Comparison of ENCODE assay signal across 22 mouse cellular contexts in genomic region chr17:6758845-6759244, GRCm38 (mm10). TPM values are rescaled to one million over a fixed set of nuclear protein-coding genes. Genes with fewer than 3 reads are reported as not detected.
DNase-seq lines count a peak whose midpoint lies in the region; ATAC-seq lines count a peak whose summit lies in the region.
"Had no signal": no experiment of that assay in that cellular context is flagged by ENCODE, and none has a peak within 500 bp of the region (broad histone marks: within the 10 kb centered on the region; RNA-seq: fewer than 3 reads in every experiment).

No protein-coding gene starts in this region.

- H3K4me1 ChIP-seq in heart, embryonic 15.5 days (replicated peaks): peaks cover 35% of the 10 kb centered on the region
- H3K4me1 ChIP-seq in midbrain, embryonic 11.5 days (ENCODE audit: control insufficient read depth, insufficient read depth, low read length): peaks cover 18% of the 10 kb centered on the region
- peaks cover 34% of the 10 kb centered on the region for H3K4me1 ChIP-seq in midbrain, embryonic 10.5 days
- H3K4me1 ChIP-seq: embryonic facial prominence, embryonic 15.5 days had no signal

- H3K27ac ChIP-seq in heart, embryonic 15.5 days: 0 out of 2 replicates have a peak overlapping the region, but pooled peaks have one; percentile 60
- H3K27ac ChIP-seq in midbrain, embryonic 11.5 days (ENCODE audit: low read depth, low read length): no peak overlapping the region
- H3K27ac ChIP-seq in midbrain, embryonic 10.5 days (replicated peaks): no peak overlapping the region; the same call in 1 of the 2 replicates
- H3K27ac ChIP-seq: embryonic facial prominence, embryonic 15.5 days; hindbrain, embryonic 12.5 days had no signal

- intact Hi-C loops in heart, postnatal 36 days (cut with DNase I): no loop called here

- H3K4me3 ChIP-seq in heart, embryonic 15.5 days: no peak overlapping the region
- no peak overlapping the region for H3K4me3 ChIP-seq in midbrain, embryonic 11.5 days (ENCODE audit: low read depth, low read length)
- H3K4me3 ChIP-seq in midbrain, embryonic 10.5 days: no peak overlapping the region
- H3K4me3 ChIP-seq: embryonic facial prominence, embryonic 15.5 days; erythroblast, embryonic 14.5 days; heart, embryonic 12.5 days; hindbrain, embryonic 12.5 days had no signal

- no peaks in the 10 kb centered on the region for H3K9me3 ChIP-seq in heart, embryonic 15.5 days (replicated peaks)
- no peaks in the 10 kb centered on the region for H3K9me3 ChIP-seq in midbrain, embryonic 11.5 days (ENCODE audit: control insufficient read depth, low read length)
- no peaks in the 10 kb centered on the region for H3K9me3 ChIP-seq in midbrain, embryonic 10.5 days (replicated peaks)
- H3K9me3 ChIP-seq: embryonic facial prominence, embryonic 15.5 days; heart, embryonic 12.5 days; hindbrain, embryonic 12.5 days had no signal

- ATAC-seq in heart, embryonic 15.5 days (replicated peaks; ENCODE audit: insufficient number of reproducible peaks, insufficient read depth, low FRiP score, low read depth): no peak
- no peak for ATAC-seq in midbrain, embryonic 11.5 days (ENCODE audit: low FRiP score)
- ATAC-seq in inflammation-experienced regulatory T-cells, adult 6 months: peak; percentile 75
- no peak for ATAC-seq in granulocyte monocyte progenitor cell, adult 5-6 weeks (replicated peaks; ENCODE audit: poor library complexity, severe bottlenecking)
- ATAC-seq: forebrain, embryonic 16.5 days; hindbrain, embryonic 16.5 days had no signal

- no peak overlapping the region for H3K9ac ChIP-seq in heart, embryonic 15.5 days
- H3K9ac ChIP-seq in midbrain, embryonic 11.5 days (ENCODE audit: low read length): no peak overlapping the region
- H3K9ac ChIP-seq: embryonic facial prominence, embryonic 15.5 days; heart, embryonic 12.5 days; hindbrain, embryonic 12.5 days had no signal

- DNase-seq in heart, postnatal 36 days: no peak
- DNase-seq in midbrain, embryonic 11.5 days (ENCODE audit: low spot score, missing footprints): peak; percentile 83
- no peak for DNase-seq in midbrain, embryonic 10.5 days (ENCODE audit: low spot score)
- DNase-seq in gastrocnemius, postnatal 10 days: no peak
- DNase-seq in layer of hippocampus, postnatal 36 days: no peak
- DNase-seq: adrenal gland, postnatal 10 days; cerebellum, adult 11 months; cerebellum, adult 8-10 months; cerebellum, postnatal 14 days; embryo, embryonic 11 days; gastrocnemius, postnatal 14 days; heart, postnatal 10 days; kidney, adult 11 months had no signal

- WGBS in heart, embryonic 15.5 days: 82% methylated on average over 8 of the region's 8 CpGs
- 57% methylated on average over 8 of the region's 8 CpGs for WGBS in midbrain, embryonic 11.5 days
- WGBS in midbrain, embryonic 10.5 days: 82% methylated on average over 8 of the region's 8 CpGs

- H3K36me3 ChIP-seq in heart, embryonic 15.5 days: peaks cover 25% of the 10 kb centered on the region; the same call in 1 of the 2 replicates
- H3K36me3 ChIP-seq in midbrain, embryonic 11.5 days (ENCODE audit: control insufficient read depth, insufficient read depth, low read length): no peaks in the 10 kb centered on the region
- peaks cover 17% of the 10 kb centered on the region for H3K36me3 ChIP-seq in midbrain, embryonic 10.5 days
- H3K36me3 ChIP-seq: embryonic facial prominence, embryonic 15.5 days; hindbrain, embryonic 12.5 days had no signal

- no peak overlapping the region for H3K4me2 ChIP-seq in heart, embryonic 15.5 days
- no peak overlapping the region for H3K4me2 ChIP-seq in midbrain, embryonic 11.5 days
- H3K4me2 ChIP-seq: embryonic facial prominence, embryonic 15.5 days; heart, embryonic 12.5 days; hindbrain, embryonic 12.5 days had no signal

- H3K27me3 ChIP-seq in heart, embryonic 15.5 days: no peaks in the 10 kb centered on the region
- no peaks in the 10 kb centered on the region for H3K27me3 ChIP-seq in midbrain, embryonic 11.5 days (ENCODE audit: control insufficient read depth, insufficient read depth, low read length)
- H3K27me3 ChIP-seq in midbrain, embryonic 10.5 days (ENCODE audit: low read depth, poor library complexity, severe bottlenecking): peaks cover 3% of the 10 kb centered on the region; the same call in 1 of the 2 replicates
- H3K27me3 ChIP-seq: embryonic facial prominence, embryonic 15.5 days; heart, embryonic 12.5 days had no signal

RNA-seq across cellular contexts. Expression of gene Ezr, which starts 23.7 kb away (rescaled TPM):
- polyA plus RNA-seq in heart, embryonic 15.5 days (2015; fragmentation: Nextera tagmentation; extraction: Ambion mirVana): 109 and 136 TPM in 2 replicates
- 10 to 100 TPM; 35.0 to 43.3 TPM for total RNA-seq in heart, postnatal 36 days (2021)
- polyA plus RNA-seq in midbrain, embryonic 11.5 days (2014; fragmentation: Nextera tagmentation; extraction: Ambion mirVana): 47.0 and 51.0 TPM in 2 replicates
- polyA plus RNA-seq in midbrain, embryonic 10.5 days (2016; fragmentation: Nextera tagmentation; extraction: Ambion mirVana): 54.9 and 56.7 TPM in 2 replicates
- polyA plus RNA-seq in inflammation-experienced regulatory T-cells, adult 6 months (2017; shearing (Covaris generic)): 100 to 1,000 TPM; 111 to 138 (median 117) TPM
- total RNA-seq in granulocyte monocyte progenitor cell, adult 5-6 weeks (2014; fragmentation: Nextera tagmentation): 44.2 and 55.0 TPM in 2 replicates
- 99.7 and 110 TPM in 2 replicates for total RNA-seq in granulocyte monocyte progenitor cell, adult 5-6 weeks (2017)
- 10 to 100 TPM; 24.0 to 24.9 TPM for total RNA-seq in gastrocnemius, postnatal 10 days (2021)
- 10 to 100 TPM; 41.7 to 50.5 TPM for total RNA-seq in layer of hippocampus, postnatal 36 days (2021)
